Mouse (Mus musculus): Measurements from ENCODE around the gene Ndufb3. TPM values are rescaled to one million over a fixed set of nuclear protein-coding genes. Genes with fewer than 3 reads are reported as not detected.

Gene Ndufb3
- 36.0 and 41.8 TPM in 2 replicates for total RNA-seq (2023)

GRCm38 (mm10) chr1:58586171-58586997 is at the start of gene Ndufb3, which contains the start of gene Fam126b:
Gene Ndufb3 (plus strand): TSS chr1:58586384.
Gene Fam126b (minus strand): TSS chr1:58586323.

Other genes starting within 250 kb of the Ndufb3 start
- gene Bzw1, start 193.5 kb upstream of the Ndufb3 start, total RNA-seq (2023): 104 and 119 TPM in 2 replicates
- 1,414 and 1,649 TPM in 2 replicates for gene Clk1, start 162.3 kb upstream of the Ndufb3 start, total RNA-seq (2023)
- gene Nif3l1, start 141.2 kb upstream of the Ndufb3 start, total RNA-seq (2023): 34.5 and 34.9 TPM in 2 replicates
- 10.4 and 12.0 TPM in 2 replicates for gene Ppil3, start 140.9 kb upstream of the Ndufb3 start, total RNA-seq (2023)
- 7.8 TPM in 2 replicates for gene Orc2, start 81.3 kb upstream of the Ndufb3 start, total RNA-seq (2023)
- 10.9 and 12.8 TPM in 2 replicates for gene Fam126b, start 61 bp upstream of the Ndufb3 start, total RNA-seq (2023)
- gene Als2cr12, start 109.6 kb downstream of the Ndufb3 start, total RNA-seq (2023): not detected in 2 replicates
- gene Cflar, start 125.1 kb downstream of the Ndufb3 start, total RNA-seq (2023): 180 and 205 TPM in 2 replicates
- gene Casp8, start 209.0 kb downstream of the Ndufb3 start, total RNA-seq (2023): 33.5 and 45.6 TPM in 2 replicates